Mouse (Mus musculus) C2C12 (cell line): ENCODE measurements at regions not wholly inside any gene's neighbourhood (a gene's known extent, or its start where the extent isn't known, plus 50 kb on each side); places are given as distances from the start of the nearest gene placed in this dataset.

Experiments used
- CTCF ChIP-seq: IDR thresholded peaks from one replicate; pipeline ENCODE4 v1.5.1; 2011; ENCODE audit not compliant: control insufficient read depth, insufficient read depth, insufficient read length
- FOSL1 ChIP-seq: IDR thresholded peaks from one replicate; pipeline ENCODE4 v1.8.0; 2011; ENCODE audit warnings: mild to moderate bottlenecking, low read length; ENCODE audit not compliant: poor library complexity, insufficient read depth, severe bottlenecking
- MAX ChIP-seq: IDR thresholded peaks from one replicate; pipeline ENCODE4 v1.6.1; 2011; ENCODE audit warnings: mild to moderate bottlenecking, control low read depth

DNA sequence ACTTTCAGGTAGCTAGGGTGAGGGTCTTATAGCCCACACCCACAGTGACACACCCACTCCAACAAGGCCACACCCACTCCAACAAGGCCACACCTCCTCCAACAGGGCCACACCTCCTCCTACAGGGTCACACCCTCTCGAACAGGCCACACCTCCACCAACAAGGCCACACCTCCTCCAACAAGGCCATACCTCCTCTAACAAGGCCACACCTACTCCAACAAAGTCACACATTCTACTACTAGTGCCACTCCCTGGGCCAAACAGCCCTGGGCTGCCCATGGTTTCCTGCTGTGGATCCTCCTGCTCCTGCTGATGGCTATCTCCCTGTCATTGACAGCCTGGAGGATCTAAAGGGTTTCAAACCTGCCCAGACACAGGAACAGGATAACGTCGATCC lies 124.9 kb downstream of the Mn1 start:
- TF ChIP-seq CTCF: no peak
- TF ChIP-seq FOSL1: no peak
- TF ChIP-seq MAX: no peak
